Mouse (Mus musculus) C2C12 (cell line): ENCODE data around the gene Lypla2. TPM values are rescaled to one million over a fixed set of nuclear protein-coding genes. Genes with fewer than 3 reads are reported as not detected.

Experiments
- H3K27me3 ChIP-seq: one replicate; pipeline ENCODE4 v1.6.1; 2011; ENCODE audit not compliant: control insufficient read depth, insufficient read depth, insufficient read length
- H3K36me3 ChIP-seq: one replicate; pipeline ENCODE4 v1.6.1; 2011; ENCODE audit not compliant: control insufficient read depth, insufficient read depth
- H3K4me3 ChIP-seq: one replicate; pipeline ENCODE4 v1.5.1; 2011; ENCODE audit warnings: mild to moderate bottlenecking, control low read depth; ENCODE audit not compliant: poor library complexity, insufficient read depth, severe bottlenecking
- H3K79me2 ChIP-seq: one replicate; pipeline ENCODE4 v1.6.1; 2011; ENCODE audit not compliant: control insufficient read depth, insufficient read depth
- H3K79me3 ChIP-seq: one replicate; pipeline ENCODE4 v1.6.1; 2011; ENCODE audit warnings: low read depth, control low read depth
- H3ac ChIP-seq: one replicate; pipeline ENCODE3; 2011; ENCODE audit warnings: low read depth; ENCODE audit not compliant: control insufficient read depth, insufficient read length
- CEBPB ChIP-seq: IDR thresholded peaks from one replicate; pipeline ENCODE4 v1.6.1; 2011; ENCODE audit warnings: low read depth, mild to moderate bottlenecking, control low read depth, moderate library complexity
- CTCF ChIP-seq: IDR thresholded peaks from one replicate; pipeline ENCODE4 v1.5.1; 2011; ENCODE audit not compliant: control insufficient read depth, insufficient read depth, insufficient read length
- FOSL1 ChIP-seq: IDR thresholded peaks from one replicate; pipeline ENCODE4 v1.8.0; 2011; ENCODE audit warnings: mild to moderate bottlenecking, low read length; ENCODE audit not compliant: poor library complexity, insufficient read depth, severe bottlenecking
- MAX ChIP-seq: IDR thresholded peaks from one replicate; pipeline ENCODE4 v1.6.1; 2011; ENCODE audit warnings: mild to moderate bottlenecking, control low read depth
- MYOD1 ChIP-seq: IDR thresholded peaks from one replicate; pipeline ENCODE4 v1.6.1; 2011; ENCODE audit warnings: low read depth; ENCODE audit not compliant: control insufficient read depth, insufficient read length
- MYOG ChIP-seq: IDR thresholded peaks from one replicate; pipeline ENCODE4 v1.6.1; 2011; ENCODE audit not compliant: control insufficient read depth, insufficient read length; ENCODE audit errors: extremely low read depth
- USF1 ChIP-seq: IDR thresholded peaks from one replicate; pipeline ENCODE4 v1.6.1; 2011; ENCODE audit warnings: low read depth, mild to moderate bottlenecking, control low read depth, moderate library complexity
- polyA plus RNA-seq: library from polyadenylated mRNA; unstranded; fragments of >200 nt; fragmentation: generic; extraction: Trizol; gene quantifications from one replicate; pipeline ENCODE4 v1.2.1, GENCODE M21; 2012; ENCODE audit warnings: missing spikeins

Lypla2 gene
- polyA plus RNA-seq, 1 experiment = 70.1 TPM

GRCm38 (mm10) chr4:135964426-135964825 lies 8.0 kb downstream of the Lypla2 start:
- Histone ChIP-seq H3K79me3 (no peaks in the 10 kb centered on the region), H3ac (peak overlapping the region; percentile 76), H3K4me3 (peak overlapping the region; percentile 79), H3K79me2 (no peaks in the 10 kb centered on the region), H3K36me3 (peaks cover 32% of the 10 kb centered on the region), H3K27me3 (no peaks in the 10 kb centered on the region)
- TF ChIP-seq FOSL1 (no peak), MYOD1 (no peak), USF1 (no peak), MAX (no peak), CTCF (no peak), MYOG (no peak), CEBPB (no peak)

GRCm38 (mm10) chr4:135963457-135964193 lies 8.8 kb downstream of the Lypla2 start, which contains the start of gene Gale:
Gale (plus strand) TSS chr4:135963727.
- Histone ChIP-seq H3K4me3 (peak within 1 kb of the TSS; percentile 79), H3K36me3 (peaks cover 26% of the 10 kb centered on the region), H3ac (peak within 1 kb of the TSS; percentile 86), H3K79me3 (no peaks in the 10 kb centered on the region), H3K79me2 (no peaks in the 10 kb centered on the region), H3K27me3 (no peaks in the 10 kb centered on the region)
- TF ChIP-seq FOSL1 (no peak), MAX (peak; percentile 34)

- no peaks in the 10 kb centered on the region for H3K27me3 ChIP-seq
- peak overlapping the region; percentile 86 for H3ac ChIP-seq
- peak overlapping the region; percentile 79 for H3K4me3 ChIP-seq
- no peaks in the 10 kb centered on the region for H3K79me3 ChIP-seq
- peaks cover 20% of the 10 kb centered on the region for H3K36me3 ChIP-seq
- no peak for TF ChIP-seq FOSL1
- no peak for TF ChIP-seq CEBPB
- no peak for TF ChIP-seq MAX
- TF ChIP-seq MYOG = no peak
- TF ChIP-seq MYOD1 = no peak
- TF ChIP-seq CTCF = no peak
- no peak for TF ChIP-seq USF1
- H3K79me2 ChIP-seq = no peaks in the 10 kb centered on the region
These were observed 9.5 kb downstream of the Lypla2 start for GRCm38 (mm10) chr4:135962946-135963345.

GRCm38 (mm10) chr4:135962198-135962597 lies 10.2 kb downstream of the Lypla2 start:
- no peaks in the 10 kb centered on the region for H3K79me2 ChIP-seq
- H3K27me3 ChIP-seq = no peaks in the 10 kb centered on the region
- H3K36me3 ChIP-seq = peaks cover 13% of the 10 kb centered on the region
- TF ChIP-seq CEBPB (no peak), FOSL1 (no peak), USF1 (no peak), MYOD1 (no peak), MYOG (no peak), MAX (no peak), CTCF (no peak)
- H3K79me3 ChIP-seq = no peaks in the 10 kb centered on the region
- no peak overlapping the region for H3K4me3 ChIP-seq
- no peak overlapping the region for H3ac ChIP-seq

- TF ChIP-seq MAX (no peak), MYOD1 (no peak), USF1 (no peak), CEBPB (no peak), MYOG (no peak), FOSL1 (no peak), CTCF (no peak)
- H3K36me3 ChIP-seq = peaks cover 10% of the 10 kb centered on the region
- no peak overlapping the region for H3K4me3 ChIP-seq
- H3K27me3 ChIP-seq = no peaks in the 10 kb centered on the region
- H3K79me3 ChIP-seq = no peaks in the 10 kb centered on the region
- H3K79me2 ChIP-seq = no peaks in the 10 kb centered on the region
- H3ac ChIP-seq = no peak overlapping the region
These were observed 10.7 kb downstream of the Lypla2 start for GRCm38 (mm10) chr4:135961709-135962108.
